Mouse (Mus musculus) frontal cortex, postnatal 36 days (tissue): ENCODE results near the gene Chchd6.

Experiments
- DNase-seq, 2 experiments: peaks; one replicate each; pipeline ENCODE4 v3.0.0; 2022; ENCODE audit warnings: low spot score in 2 of 2

The Chchd6 gene

DNA sequence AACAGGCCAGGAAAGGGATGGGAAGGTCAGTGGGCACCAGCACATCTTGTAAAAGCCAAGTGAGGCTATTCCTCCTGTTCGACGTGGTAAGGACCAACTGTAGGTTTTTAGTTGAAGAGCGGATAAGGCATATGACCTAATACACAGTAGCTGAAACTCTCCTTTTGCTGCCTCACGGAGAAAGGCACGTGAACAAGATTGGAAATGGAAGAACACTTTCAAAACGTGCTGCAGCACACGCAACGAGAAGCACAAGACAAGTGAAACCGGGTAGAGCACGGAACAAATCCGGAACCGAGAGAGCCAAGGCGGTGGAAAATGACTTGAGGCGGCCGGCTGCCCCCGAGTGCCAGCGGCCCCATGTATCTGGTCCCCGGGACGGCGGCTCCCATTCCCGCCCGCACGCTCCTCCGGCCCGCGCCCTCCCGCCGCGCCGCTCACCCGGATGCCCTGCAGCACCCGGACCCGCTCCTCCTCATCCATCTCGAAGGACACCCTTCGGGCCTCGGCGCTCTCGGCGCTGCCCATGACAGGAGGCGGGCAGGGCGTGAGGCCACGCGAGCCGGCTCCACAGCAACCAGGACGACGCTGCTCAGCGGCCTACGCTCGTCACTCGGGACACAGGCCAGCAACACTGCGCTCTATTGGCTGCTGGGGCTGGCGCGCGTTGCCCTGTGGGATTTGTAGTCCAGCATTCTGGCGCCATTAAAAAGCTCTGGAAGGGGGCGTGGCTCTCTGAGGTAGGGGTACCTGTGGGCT, at the start of gene Chchd6:
Gene Chchd6 (minus strand): TSS at position 635 of the 759 bp plus-strand sequence.
- peak; percentile 96 to 98 for DNase-seq

DNA sequence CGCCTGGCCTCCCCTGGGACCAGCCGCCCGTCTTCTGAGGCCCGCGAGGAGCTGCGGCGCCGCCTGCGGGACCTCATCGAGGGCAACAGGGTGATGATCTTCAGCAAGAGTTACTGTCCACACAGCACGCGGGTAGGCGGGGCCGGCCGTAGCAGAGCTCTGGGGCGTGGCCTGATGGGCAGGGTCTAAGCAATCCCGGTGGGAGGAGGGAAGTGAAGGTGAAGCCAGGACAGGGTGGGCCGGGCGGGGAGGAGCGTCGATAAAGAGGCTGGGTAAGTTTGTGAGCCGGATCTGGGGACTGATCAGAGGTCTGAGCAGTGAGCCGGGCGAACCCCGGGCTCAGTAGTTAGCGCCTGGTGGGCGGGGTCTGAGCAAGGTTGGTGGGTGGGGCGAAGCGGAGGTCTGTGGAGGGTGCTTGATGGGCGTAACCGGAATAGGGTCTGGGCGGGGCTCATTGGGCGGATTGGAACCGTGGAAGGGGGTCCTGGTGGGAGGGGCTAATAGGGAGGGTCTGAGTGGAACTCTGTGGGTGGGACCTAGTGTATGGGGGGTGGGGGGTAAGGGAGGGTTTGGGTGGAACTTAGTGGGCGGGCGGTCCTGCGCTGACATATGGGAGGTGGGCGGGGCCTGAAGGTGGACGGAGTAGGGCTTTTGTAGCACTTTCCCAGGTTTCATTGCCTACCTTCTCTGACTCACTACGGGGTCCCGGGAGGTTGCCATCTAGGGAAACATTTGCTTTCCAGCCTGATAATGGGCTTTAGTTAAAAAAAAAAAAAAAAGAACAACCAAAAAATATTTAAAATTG, 49.0 kb upstream of the Chchd6 start:
- DNase-seq = peak; percentile 74 to 80

DNA sequence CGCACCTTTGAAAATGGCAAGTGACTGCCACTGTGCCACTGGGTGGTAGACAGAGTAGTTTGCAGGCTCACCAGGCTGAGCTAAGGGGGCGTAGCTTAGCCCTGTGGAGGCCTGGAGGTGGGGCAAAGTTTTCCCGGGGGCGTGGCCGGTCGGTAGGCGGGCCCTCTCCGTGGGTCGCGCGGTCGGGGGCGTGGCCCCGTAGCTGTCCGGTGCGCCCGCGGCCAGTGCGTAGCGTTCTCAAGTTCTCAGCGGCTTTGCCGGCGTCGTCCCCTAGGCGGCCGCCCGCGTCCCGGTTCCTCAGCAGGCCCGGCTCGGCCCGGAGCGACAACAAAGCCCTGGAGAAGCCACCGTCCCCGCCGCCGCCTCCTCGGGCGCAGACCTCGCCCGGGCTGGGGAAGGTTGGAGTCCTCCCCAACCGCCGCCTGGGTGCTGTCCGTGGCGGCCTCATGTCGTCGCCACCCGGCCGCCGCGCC, 48.4 kb upstream of the Chchd6 start, which contains the start of gene Txnrd3:
Gene Txnrd3 (plus strand): TSS at position 191 of the 473 bp plus-strand sequence.
- DNase-seq = peak; percentile 82 to 84

DNA sequence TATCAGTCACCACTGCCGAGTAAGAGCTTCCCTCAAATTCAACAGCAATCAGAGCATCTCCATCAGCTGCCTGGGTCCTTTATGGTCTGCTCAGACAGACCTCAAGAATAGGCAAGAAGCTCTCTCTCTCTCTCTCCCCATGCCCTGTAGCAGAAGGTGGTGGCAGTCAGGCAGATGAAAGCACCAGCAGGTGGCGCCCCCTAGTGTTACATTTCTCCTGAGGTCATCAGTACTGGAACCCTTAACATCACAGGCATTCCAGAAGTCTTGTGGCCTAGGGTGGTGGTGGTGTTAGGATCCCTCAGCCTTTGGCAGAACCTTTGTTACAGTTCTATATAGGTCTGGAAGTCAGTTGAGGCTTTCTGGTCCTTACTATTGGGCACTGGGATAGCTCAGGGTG, 43.6 kb upstream of the Chchd6 start:
- DNase-seq = peak in 1 of 2 experiments; percentile 52

DNA sequence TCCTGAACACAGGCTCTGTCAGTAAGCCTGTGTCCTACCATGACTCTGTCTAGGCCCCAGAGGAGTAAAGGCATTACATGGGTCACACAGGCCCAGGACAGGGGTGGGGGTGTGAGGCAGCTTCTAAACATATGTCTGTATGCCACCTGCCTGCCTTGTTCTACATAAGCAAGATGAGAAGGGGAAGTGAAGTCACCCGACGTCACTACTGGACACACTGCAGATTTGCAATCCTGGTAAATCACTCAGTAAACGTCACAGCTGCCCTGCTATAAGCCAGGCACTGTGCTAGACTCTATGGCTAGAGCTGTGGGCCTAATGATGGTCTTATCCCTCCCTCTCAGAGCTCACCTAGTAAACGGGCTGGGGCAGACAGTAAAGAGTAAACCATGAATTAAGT, 42.5 kb upstream of the Chchd6 start:
- no peak for DNase-seq

DNA sequence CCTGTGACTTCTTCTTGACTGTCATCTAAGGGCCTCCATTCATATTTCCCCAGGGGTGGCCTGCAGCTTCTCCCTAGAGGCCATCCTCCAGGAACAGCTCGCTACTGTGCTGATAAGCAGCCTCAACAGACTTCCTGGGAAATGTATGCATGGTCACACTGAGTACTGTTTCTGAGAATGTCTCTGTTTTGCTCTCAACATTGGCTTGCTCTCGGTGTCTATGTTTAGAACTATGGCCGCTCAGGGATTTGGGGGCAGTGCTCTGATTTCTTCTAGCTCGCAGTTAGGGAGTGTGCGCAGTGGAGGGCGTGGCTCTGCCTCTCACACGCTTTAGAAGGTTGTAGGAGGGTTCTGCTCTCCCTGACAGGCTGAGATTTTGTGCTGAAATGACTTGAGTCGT, 38.9 kb upstream of the Chchd6 start:
- no peak for DNase-seq

DNA sequence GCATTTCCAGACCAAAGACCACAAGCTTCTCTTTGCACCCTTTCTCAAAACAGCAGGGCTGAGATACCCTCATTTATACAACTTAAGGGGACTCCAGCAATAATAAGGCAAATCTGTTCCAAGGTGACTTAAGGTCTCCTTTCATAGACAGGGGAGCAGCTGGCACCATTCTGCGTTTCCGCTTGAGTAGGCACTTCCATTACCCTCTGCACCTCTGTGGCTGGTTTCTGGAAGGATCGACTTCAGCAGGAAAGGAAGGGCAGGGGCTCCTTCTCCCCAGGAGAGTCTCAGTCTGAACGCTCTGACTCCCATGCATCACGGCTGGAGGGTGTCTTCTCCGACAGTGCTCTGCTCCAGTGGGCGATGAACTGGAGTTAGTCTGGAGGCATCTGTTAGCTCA, 37.7 kb upstream of the Chchd6 start:
- DNase-seq = no peak

DNA sequence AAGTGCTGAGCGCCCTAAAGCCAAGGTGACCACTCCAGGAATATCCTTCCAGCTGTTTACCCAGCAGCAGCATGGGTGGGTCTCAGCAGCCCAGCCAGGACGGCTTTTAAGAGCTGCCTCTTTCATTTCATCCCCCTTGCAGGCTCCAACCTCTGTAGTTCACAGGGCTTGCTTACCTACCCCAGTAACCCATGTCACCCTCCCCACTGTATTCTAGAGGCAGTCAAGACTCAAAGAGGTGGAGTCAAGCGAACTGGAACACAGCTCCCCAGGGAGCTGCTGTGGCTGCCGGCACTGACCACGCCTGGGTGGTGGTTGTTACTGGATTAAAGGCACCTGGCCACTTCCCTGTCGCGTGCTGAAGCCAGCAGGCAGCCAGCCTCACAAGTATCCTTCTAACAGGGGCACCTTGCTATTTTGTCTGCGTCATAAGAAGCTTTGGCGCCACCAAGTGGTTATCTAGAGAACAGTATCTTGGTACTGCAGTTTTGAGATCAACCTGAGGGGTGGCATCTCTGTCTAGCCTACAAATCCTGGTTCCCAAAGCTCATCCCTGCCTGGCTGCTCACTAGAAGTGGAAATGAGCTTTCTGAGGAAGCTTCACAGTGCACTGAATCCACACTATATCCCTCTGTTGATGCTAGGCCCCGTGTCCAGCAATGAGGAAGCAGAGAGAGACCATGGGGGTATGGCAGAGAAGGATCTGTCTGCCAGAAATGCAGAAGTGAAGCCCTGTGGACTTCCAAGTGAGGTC, 36.5 kb upstream of the Chchd6 start:
- peak; percentile 84 to 92 for DNase-seq

DNA sequence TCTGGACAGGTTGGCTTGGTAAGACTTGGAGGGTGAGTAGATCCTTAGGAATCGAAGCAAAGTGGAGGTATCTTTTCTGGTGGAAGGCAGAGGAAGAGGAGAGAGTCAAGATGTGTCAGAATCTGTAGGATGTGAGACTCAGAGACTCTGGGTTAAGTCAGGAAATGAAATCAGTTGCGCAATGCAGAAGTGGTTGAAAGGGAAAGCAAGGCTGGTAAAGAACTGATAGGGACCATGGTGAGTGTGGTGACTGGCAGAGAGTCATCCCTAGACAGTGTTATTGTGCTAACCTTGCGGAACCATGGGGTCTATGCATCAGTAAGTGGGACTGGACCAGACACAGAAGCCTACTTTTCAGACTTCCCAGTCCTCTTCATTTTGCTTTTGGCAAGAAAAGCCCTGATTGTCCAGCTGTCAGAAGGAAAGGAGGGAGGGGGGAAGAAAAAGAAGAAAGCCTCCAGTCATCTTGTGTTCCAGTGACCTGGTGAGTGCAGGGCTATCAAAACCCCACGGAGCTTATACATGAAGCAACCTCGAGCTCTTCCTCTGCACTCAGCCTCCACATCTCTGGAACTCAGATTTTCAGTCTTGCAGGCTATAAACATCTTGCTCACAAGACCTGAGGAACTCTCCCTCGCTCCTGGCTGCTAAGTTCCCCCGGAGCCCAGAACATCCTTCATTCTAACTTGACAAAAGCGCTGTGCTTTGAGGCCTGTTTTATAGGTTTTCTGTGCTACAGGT, 32.8 kb upstream of the Chchd6 start:
- no peak for DNase-seq

DNA sequence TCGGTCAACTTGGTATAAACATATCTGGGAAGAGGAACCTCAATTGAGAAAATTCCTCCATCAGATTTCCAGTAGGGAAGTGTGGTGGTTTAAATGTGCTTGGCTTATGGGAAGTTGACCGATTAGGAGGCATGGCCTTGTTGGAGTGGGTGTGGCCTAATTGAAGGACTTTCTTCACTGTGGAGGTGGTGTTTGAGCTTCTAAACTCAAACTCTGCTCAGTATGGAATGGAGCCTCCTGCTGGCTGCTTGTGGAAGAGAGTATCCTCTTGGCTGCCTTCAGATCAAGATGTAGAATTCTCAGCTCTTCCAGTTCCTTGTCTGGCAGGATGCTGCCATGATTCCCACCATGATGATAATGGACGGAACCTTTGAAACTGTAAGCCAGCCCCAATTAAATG, 27.2 kb upstream of the Chchd6 start:
- no peak for DNase-seq

DNA sequence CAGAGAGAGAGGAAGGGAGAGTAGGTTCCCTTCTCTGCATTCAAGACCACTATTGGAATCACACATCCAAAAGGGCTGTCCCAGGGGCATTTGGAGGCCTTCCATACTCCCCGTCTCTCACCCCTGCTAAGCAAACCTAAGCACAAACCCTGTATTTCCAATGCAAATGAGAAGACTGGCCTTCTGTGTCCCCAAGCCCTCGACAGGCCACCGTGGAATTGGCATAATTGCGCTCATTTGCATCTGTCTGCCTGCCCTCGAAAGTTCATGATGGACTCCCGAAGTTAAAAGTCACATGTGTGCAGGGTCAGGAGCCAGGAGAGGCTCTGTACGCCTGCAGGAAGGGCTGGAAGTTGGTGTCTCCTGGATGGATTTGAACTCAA, 19.9 kb upstream of the Chchd6 start:
- no peak for DNase-seq

DNA sequence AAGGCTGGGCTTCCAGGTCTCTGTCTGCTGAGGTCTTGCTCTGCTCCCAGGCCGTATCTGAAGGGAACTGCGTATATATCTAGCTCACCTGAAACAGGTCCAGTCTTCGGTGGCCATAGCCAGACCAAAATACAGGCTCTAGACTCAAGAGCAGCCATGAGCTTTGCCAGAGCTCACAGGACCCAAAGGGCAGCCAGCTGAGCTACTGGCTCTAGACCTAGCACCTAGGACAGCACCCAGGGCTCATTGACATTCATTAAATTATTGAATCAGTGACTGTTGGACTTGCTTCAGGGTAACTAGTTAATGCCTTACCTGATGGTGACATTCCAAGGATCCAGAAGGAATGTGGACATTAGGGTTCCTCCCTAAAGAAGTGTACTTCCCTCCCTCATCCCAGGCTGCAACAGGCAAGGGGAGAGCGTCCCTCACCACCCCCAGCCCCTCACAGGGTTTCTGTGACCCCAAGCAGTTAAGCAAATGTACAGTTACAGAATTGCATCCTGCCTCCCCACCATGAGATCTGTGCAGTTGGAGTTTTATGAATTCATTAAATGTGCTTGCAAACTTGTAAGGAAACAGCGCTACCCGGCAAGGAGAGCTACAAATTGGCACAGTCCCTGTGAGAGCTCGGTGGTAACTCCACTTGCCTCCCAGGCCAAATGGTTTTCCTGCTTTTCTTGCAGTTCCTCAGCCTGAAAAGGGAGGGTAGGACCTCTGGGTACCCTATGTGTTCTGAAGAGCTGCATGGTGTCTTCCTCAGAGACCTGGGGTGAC, 19.3 kb upstream of the Chchd6 start:
- no peak for DNase-seq

DNA sequence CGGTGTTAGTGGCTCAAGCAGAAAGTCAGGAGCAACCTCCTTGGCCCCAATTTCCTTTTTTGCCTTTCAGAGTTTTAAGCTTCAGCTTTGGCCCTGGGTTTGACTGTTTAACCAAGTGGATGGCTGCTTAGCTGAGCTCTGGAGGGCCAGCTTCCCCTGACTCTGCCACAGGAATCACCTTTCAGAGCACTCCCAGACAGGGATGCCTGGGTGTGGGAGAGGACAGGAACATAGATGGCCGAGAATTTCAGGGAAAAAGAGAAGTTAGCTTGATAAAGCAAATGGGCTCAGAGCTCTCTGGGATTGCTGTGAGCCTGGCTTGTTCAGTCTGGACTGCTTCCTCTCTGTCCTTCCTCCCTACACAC, 18.6 kb upstream of the Chchd6 start:
- DNase-seq = no peak

DNA sequence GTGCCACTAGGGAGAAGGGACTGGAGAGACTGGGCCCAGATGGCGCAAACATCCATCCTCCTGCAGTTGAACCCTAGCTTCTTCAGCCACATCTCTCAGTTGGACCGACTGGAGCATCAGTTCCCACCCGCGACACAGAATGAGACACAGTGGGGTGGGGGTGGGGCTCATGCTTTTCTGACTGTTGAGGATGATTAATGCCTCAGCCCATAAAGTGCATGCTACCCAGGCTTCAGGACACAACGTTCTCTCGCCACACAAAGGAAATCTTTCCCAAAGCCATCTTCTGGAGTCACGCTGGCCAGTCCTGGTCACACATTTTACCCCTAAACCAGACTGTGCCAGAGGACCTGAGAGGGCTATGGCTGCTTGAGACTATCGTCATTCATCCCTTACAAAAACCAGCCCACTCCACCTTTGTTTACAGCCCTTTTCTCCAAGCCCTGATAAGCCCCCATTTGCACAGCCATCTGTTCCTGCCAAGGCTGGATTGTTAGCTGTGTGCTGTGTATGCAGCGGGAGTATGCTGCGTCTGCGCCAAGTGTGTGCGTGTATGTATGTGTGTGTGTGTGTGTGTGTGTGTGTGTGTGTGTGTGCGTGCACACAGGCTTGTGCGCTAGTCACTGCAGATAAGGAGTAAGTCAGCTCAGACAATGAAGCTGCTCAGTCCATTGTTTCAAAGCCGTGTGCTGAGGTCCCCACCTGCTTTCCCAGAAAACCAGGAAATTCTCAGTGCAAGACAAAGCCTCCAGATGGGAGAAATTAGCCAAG, 18.1 kb upstream of the Chchd6 start:
- DNase-seq = peak; percentile 39 to 45

DNA sequence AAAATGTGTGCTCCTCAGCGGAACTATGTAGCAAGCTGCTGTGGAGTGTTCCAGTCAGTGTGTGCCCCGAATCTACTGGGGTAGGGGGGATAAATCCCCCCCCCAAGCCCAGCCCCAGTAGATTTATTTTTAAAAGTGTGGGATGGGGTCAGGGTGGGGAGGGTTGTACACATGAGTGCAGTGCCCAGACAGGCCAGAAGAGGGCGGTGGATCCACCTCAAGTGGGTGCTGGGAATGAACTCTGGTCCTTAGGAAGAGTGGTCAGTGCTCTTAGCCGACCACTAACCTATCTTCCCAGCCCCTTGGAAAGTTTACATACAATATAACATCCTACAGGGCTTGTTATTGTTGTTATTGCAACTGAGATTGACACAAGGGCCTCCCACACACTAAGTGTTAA, 12.5 kb upstream of the Chchd6 start:
- DNase-seq = no peak

DNA sequence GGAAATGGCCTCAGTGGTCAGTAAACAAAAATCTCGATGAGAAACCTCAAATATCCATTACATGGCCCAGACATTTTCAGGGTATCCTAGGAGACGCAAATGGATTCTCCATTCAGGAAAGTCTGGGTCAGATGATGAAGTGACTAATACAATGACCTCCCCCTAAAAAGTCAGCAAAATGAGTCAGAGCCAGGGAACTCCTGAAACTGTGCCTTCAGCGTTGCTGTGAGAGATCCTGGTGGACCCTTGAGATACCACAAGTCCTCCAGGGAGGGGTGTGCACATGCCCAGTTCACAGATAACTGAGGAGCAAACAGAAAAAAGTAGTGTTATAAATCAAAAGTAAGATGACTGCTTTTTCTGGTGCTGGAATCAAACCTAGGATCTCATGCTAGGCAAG, 10.6 kb upstream of the Chchd6 start:
- no peak for DNase-seq

DNA sequence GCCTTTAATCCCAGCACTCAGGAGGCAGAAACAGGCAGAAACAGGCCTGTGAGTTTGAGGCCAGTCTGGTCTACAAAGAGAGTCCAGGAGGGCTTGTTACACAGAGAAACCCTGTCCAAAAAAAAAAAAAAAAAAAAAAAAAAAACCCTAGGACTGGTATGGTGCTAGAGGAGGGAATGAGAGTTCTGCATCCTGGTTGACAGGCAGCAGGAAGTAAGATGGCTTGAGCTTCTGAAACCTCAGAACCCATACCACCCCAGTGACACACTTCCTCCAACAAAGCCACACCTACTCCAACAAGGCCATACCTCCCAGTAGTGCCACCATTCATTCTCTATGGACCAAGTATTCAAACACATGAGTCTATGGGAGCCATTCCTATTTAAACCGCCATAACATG, 1.1 kb upstream of the Chchd6 start:
- no peak for DNase-seq

DNA sequence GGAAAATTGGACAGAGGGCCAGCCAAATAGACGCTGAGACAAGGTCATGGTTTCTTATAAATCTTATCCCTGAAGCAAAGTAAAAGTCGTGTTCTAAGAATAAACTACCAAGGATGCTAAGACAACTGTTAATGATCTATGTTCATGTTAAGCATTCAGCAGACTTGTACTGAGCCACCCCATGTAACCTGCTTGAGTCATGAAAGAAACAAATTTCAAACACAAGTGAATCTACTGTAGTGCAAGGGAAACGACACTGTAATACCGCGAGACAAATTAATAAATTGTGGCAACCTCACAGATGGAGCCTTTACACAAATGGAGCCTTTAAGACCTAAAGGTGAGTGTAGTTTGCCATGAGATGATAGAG, 310 bp upstream of the Chchd6 start:
- no peak for DNase-seq

DNA sequence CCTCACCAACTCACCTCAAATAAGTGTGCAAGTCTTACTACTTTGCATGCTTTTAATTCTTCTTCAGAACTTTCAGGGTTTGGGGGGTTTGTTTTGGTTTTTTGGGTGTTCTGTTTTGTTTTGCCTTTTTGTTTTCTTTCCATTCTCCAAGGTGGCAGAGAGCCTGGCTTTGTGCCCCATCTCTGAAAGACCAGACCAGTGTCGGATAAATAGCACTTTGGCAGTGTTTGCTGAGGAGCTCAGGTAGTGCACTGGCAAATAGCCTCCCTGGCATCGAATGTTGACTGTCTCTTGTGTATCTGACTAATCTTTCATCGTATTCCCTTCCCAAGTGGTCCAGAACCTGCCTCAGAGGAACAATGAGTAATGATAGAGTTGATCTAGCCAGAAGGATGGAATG, 3.4 kb downstream of the Chchd6 start:
- DNase-seq = no peak

DNA sequence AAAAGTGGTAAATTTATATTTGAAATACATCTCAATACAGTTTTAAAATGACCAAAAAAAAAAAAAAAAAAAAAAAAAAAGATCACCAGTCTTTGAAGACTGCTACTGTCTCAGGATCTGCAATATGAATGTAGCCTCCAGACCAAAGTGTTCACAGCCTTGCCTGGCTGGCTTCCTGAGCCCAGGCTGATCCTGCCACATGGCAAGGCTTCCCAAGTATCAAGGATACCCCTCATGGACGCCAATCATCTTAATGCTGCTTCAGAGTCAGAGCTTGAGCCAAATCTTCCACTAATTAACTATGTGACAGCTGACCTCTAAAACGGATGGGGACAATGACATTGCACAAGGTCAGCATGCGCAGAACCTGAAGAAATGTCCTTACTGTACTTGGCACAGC, 3.9 kb downstream of the Chchd6 start:
- no peak for DNase-seq
